Mouse (Mus musculus) liver, embryonic 14.5 days (tissue): ENCODE results near the gene Frem3.

Experiments
- CTCF ChIP-seq: IDR thresholded peaks from 2 replicates; pipeline ENCODE4 v1.5.1; 2016; ENCODE audit warnings: antibody characterized with exemption, low read depth, control low read depth
- EP300 ChIP-seq: IDR thresholded peaks from 2 replicates; pipeline ENCODE4 v1.6.1; 2016; ENCODE audit warnings: antibody characterized with exemption, low read depth

GRCm38 (mm10) chr8:80567471-80567870 is 43.4 kb upstream of the Frem3 start:
- TF ChIP-seq CTCF (no peak), EP300 (peak; percentile 47)
